Mouse (Mus musculus) liver, embryonic 18 days (tissue): ENCODE results near the gene Plscr2. TPM values are rescaled to one million over a fixed set of nuclear protein-coding genes. Genes with fewer than 3 reads are reported as not detected.

Experiments
- polyA plus RNA-seq: library from polyadenylated mRNA; depleted of rRNA; stranded (reverse); fragments of >200 nt; gene quantifications from 2 replicates; pipeline ENCODE4 v1.2.3, GENCODE M21; 2012; rRNA removed

Plscr2 gene
- polyA plus RNA-seq = 1.1 and 1.5 TPM in 2 replicates

GRCm38 (mm10) chr9:92275486-92276207 is at the start of gene Plscr2:
Plscr2 (plus strand) TSS chr9:92275602.

GRCm38 (mm10) chr9:92249447-92249852 is 26.0 kb upstream of the Plscr2 start, which contains the start of gene Plscr1:
Plscr1 (plus strand) TSS chr9:92249750.

GRCm38 (mm10) chr9:92309077-92309476 is 33.7 kb downstream of the Plscr2 start, which contains the start of gene 1700057G04Rik:
1700057G04Rik (plus strand) TSS chr9:92309377.

Other genes with a start within 250 kb of the Plscr2 start
- gene Plscr5, start 82.7 kb upstream of the Plscr2 start, polyA plus RNA-seq = not detected in 2 replicates
- gene Plscr1, start 25.9 kb upstream of the Plscr2 start, polyA plus RNA-seq = 20.6 and 22.1 TPM in 2 replicates
- gene 1700057G04Rik, start 33.8 kb downstream of the Plscr2 start, polyA plus RNA-seq = not detected in 2 replicates
- 1.00 TPM in 2 replicates for gene Plscr4, start 181.8 kb downstream of the Plscr2 start, polyA plus RNA-seq